Mouse (Mus musculus) large intestine, adult 2 months (tissue): ENCODE data around the gene Ranbp2. TPM values are rescaled to one million over a fixed set of nuclear protein-coding genes. Genes with fewer than 3 reads are reported as not detected.
A peak's percentile ranks its signal among the peaks of the same experiment; 100 is the strongest.
"Not testable (repeated sequence)": the region's sequence is repeated elsewhere in the genome, so short reads cannot be mapped to it uniquely, and the experiment has no call there.

Experiments
- DNase-seq: peaks from one replicate; pipeline ENCODE4 v3.0.0-alpha.2; 2012; ENCODE audit warnings: low read depth, low spot score
- whole genome bisulfite sequencing: fragments of 180-500 bp; shearing (Covaris S2); methylation state at CpG from one replicate; pipeline ENCODE4 v1.1.7; 2018; 5-methylcytosine and 5-hydroxymethylcytosine counted together
- polyA plus RNA-seq: library from polyadenylated mRNA; depleted of rRNA; stranded (reverse); fragments of >200 nt; gene quantifications from 2 replicates; pipeline ENCODE4 v1.2.3, GENCODE M21; 2012; rRNA removed

Ranbp2 gene
- polyA plus RNA-seq, 1 experiment, result 1.9 TPM

DNA sequence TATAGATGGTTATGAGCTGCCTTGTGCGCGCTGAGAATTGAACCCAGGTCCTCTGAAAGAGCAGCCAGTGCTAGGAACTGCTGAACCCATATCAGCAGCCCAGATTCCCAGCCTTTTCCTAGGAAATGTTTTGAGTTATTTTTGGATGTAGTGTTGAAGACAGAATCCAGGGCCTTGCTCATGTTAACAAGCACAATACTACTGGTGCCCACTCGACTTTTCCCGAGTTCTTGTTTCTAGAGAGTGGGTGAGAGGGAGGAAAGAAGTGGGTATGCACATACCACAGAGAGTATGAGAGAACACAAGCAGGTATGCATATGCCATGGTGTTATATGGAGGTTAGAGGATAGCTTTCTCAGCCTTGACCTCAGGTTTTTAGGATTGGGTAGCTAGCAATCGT lies 44.3 kb downstream of the Ranbp2 start:
- WGBS, result 87% methylated on average over 5 of the region's 5 CpGs
- DNase-seq, result no peak

DNA sequence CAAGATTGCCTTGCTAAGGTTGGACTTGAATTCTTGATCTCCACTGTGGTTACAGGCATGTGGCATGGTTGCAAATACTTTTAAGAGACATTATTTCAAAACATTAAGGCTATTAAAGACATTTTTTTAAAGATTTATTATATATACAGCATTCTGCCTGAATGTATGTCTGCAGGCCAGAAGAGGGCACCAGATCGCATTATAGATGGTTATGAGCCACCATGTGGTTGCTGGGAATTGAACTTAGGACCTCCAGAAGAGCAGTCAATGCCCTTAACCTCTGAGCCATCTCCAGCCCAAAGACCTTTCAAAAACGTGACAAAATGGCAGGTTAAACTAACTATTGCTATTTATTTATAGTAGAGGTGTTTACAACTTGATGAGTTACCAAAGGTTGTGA lies 48.9 kb downstream of the Ranbp2 start:
- 83% methylated on average over 2 of the region's 2 CpGs for WGBS
- no peak for DNase-seq

GRCm38 (mm10) chr10:58496732-58497131 lies 50.0 kb downstream of the Ranbp2 start:
- no peak for DNase-seq

- 1% methylated on average over 50 of the region's 50 CpGs for WGBS
These were observed 50.9 kb downstream of the Ranbp2 start, which contains the start of gene Ccdc138 for GRCm38 (mm10) chr10:58497320-58498284. Gene Ccdc138, plus strand, starts transcription at chr10:58497948.

DNA sequence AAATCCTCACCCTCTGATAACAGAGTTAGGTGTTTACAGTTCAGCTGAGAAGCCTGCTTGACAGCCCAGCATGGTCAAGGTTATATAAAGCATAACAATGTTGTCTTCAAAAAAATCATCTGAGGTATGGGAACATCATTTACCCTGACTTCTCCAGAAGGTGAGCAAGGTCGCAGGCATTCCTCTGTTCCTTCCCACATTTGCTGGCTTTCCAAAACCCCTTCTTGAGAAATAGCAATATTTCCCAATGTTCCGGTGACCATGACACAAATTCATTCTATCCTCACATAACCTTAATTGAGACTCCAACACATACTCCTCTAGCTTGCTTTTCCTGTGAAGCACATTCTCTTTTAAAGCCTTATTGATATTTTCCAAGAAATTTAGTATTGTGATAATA lies 51.8 kb downstream of the Ranbp2 start:
- WGBS, result 44% methylated on average over 2 of the region's 2 CpGs
- no peak for DNase-seq

More at GRCm38 (mm10) chr10:58497320-58498284, 50.9 kb downstream of the Ranbp2 start, which contains the start of gene Ccdc138:
- DNase-seq, result peak; percentile 89

- 72% methylated on average over 1 of the region's 1 CpGs for WGBS
- no peak for DNase-seq
These were observed 82.6 kb downstream of the Ranbp2 start for GRCm38 (mm10) chr10:58529358-58529757.

- DNase-seq, result no peak
- WGBS, result 91% methylated on average over 10 of the region's 10 CpGs
These were observed 84.4 kb downstream of the Ranbp2 start for GRCm38 (mm10) chr10:58530896-58531790.

DNA sequence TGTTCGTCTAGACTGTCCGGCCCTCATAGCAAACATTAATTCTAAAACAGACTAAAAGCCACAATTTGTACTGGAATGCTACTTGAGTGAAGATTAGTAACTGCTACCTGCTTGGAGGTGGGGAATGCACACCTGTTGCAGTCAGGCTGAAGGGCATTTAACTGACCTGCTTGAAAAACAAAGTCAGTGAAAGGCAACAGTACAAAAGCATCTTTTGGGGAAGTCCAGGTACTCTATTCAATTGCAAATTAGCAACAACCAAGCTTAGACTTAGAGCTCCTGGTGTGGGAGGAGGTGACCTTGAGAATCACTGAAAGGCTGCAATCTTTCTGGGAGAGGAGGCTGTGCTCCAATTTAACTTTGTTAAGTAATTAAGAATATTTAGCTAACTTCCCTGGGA lies 85.5 kb downstream of the Ranbp2 start:
- no peak for DNase-seq

GRCm38 (mm10) chr10:58536276-58536675 lies 89.6 kb downstream of the Ranbp2 start:
- WGBS, result 95% methylated on average over 5 of the region's 5 CpGs
- not testable (repeated sequence) for DNase-seq

More for the DNA sequence above, 85.5 kb downstream of the Ranbp2 start:
- 91% methylated on average over 2 of the region's 2 CpGs for WGBS

DNA sequence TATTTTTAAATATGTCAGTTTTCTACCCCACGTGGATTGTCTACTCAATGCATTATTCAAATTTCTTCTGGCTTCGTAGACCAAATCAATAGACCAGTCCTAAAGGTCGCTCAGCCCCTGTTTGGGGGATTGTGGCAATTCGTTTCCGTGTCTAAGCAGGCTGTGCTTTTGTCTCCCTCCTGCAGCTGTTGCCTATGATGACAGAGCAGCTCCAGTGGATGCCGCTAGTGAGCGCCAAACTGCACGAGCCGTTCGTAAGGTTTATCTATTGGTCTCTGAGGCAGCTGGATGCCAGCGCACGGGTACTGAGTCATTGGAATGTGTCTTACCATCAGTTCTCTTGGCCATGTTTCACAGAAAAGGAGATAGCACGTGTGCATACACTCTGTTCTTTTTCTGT lies 93.9 kb downstream of the Ranbp2 start:
- no peak for DNase-seq
- WGBS, result 88% methylated on average over 13 of the region's 13 CpGs

Other genes starting within 250 kb of the Ranbp2 start
- not detected in 2 replicates for gene AW822073, start 222.0 kb upstream of the Ranbp2 start, polyA plus RNA-seq
- not detected in 2 replicates for gene Duxf3, start 214.2 kb upstream of the Ranbp2 start, polyA plus RNA-seq
- not detected in 2 replicates for gene Gm4981, start 210.2 kb upstream of the Ranbp2 start, polyA plus RNA-seq
- 20.6 and 25.0 TPM in 2 replicates for gene Gcc2, start 191.4 kb upstream of the Ranbp2 start, polyA plus RNA-seq
- gene Lims1, start 123.5 kb upstream of the Ranbp2 start, polyA plus RNA-seq, result 8.1 and 16.7 TPM in 2 replicates
- 0.62 and 0.89 TPM in 2 replicates for gene Ccdc138, start 51.0 kb downstream of the Ranbp2 start, polyA plus RNA-seq
- gene Edar, start 228.7 kb downstream of the Ranbp2 start, polyA plus RNA-seq, result 0.30 and 0.49 TPM in 2 replicates